Mouse (Mus musculus) hindbrain, postnatal 0 days (tissue): ENCODE results near the gene Cdkl4. TPM values are rescaled to one million over a fixed set of nuclear protein-coding genes. Genes with fewer than 3 reads are reported as not detected.
"Not testable (repeated sequence)": the region's sequence is repeated elsewhere in the genome, so short reads cannot be mapped to it uniquely, and the experiment has no call there.

Experiments used
- ATAC-seq: fragments of 200-750 bp; cut with Nextera tagmentation; 2 replicates; pipeline ENCODE4 v1.8.0; 2017; ENCODE audit warnings: mild to moderate bottlenecking, moderate TSS enrichment, moderate library complexity
- DNase-seq: peaks from one replicate; pipeline ENCODE4 v3.0.0-alpha.2; 2015; ENCODE audit warnings: low spot score
- H3K27ac ChIP-seq: fragments of 300-500 bp; sonication (generic); 2 replicates; pipeline ENCODE4 v1.5.1; 2014; ENCODE audit warnings: mild to moderate bottlenecking
- H3K27me3 ChIP-seq: fragments of 300-500 bp; sonication (generic); 2 replicates; pipeline ENCODE4 v1.6.1; 2014; ENCODE audit warnings: low read length, mixed read lengths; ENCODE audit not compliant: insufficient read depth
- H3K36me3 ChIP-seq: fragments of 300-500 bp; sonication (generic); 2 replicates; pipeline ENCODE4 v1.6.1; 2014; ENCODE audit warnings: low read length, mixed read lengths; ENCODE audit not compliant: insufficient read depth
- H3K4me1 ChIP-seq: fragments of 300-500 bp; sonication (generic); 2 replicates; pipeline ENCODE4 v1.6.1; 2014; ENCODE audit warnings: antibody characterized with exemption, low read length, mixed read lengths; ENCODE audit not compliant: insufficient read depth
- H3K4me2 ChIP-seq: fragments of 300-500 bp; sonication (generic); 2 replicates; pipeline ENCODE4 v1.6.1; 2014; ENCODE audit warnings: low read depth, mild to moderate bottlenecking, low read length, moderate library complexity, mixed read lengths
- H3K4me3 ChIP-seq: fragments of 300-500 bp; sonication (generic); 2 replicates; pipeline ENCODE4 v1.5.1; 2014; ENCODE audit warnings: low read length
- H3K9ac ChIP-seq: fragments of 300-500 bp; sonication (generic); replicated peaks from 2 replicates; pipeline ENCODE4 v1.6.1; 2014; ENCODE audit warnings: mild to moderate bottlenecking, low read length, moderate library complexity, mixed read lengths
- H3K9me3 ChIP-seq: fragments of 300-500 bp; sonication (generic); 2 replicates; pipeline ENCODE4 v1.6.1; 2016; ENCODE audit warnings: low read length, mixed read lengths
- CTCF ChIP-seq: IDR thresholded peaks from 2 replicates; pipeline ENCODE4 v1.5.1; 2016; ENCODE audit warnings: antibody characterized with exemption, control low read depth, low read depth
- WGBS: fragments of 180-500 bp; shearing (Covaris S2); extraction: QIAGEN DNeasy Blood & Tissue Kit; methylation state at CpG from one replicate; pipeline ENCODE4 v1.1.7; 2014; 5-methylcytosine and 5-hydroxymethylcytosine counted together
- polyA plus RNA-seq: library from polyadenylated mRNA; unstranded; fragments of >200 nt; fragmentation: Nextera tagmentation; extraction: Ambion mirVana; gene quantifications from 2 replicates; pipeline ENCODE4 v1.2.1, GENCODE M21; 2015
- total RNA-seq: library from RNA; depleted of rRNA; stranded (reverse); fragments of >200 nt; gene quantifications from 2 replicates; pipeline ENCODE4 v1.2.3, GENCODE M21; 2014

Cdkl4 gene
- total and polyA plus RNA-seq, 2 experiments from 2014 or later = 5.5 to 8.4 TPM

DNA sequence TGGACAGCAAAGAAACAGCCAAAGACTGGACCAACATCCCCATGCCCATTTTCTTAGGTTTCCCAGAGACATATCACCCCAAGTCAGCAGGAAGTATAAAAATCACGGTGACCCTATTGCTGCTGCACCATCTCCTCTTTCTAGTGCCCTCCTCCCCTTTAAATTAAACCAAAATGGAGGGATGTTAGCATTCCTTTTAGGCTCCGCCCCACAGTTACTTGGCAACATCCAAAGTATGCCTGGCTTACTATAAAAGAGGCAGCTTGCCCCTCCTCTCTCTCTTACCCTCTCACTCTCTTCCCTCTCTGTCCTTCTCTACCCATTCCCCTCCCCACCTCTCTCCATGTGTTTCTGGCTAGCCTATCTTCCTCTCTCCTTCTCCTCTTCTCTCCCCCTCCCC, 9.2 kb downstream of the Cdkl4 start:
- no peak for TF ChIP-seq CTCF
- Histone ChIP-seq H3K27ac (no peak overlapping the region), H3K9ac (no peak overlapping the region), H3K9me3 (no peaks in the 10 kb centered on the region), H3K4me3 (no peak overlapping the region), H3K4me2 (no peak overlapping the region), H3K4me1 (no peaks in the 10 kb centered on the region), H3K27me3 (no peaks in the 10 kb centered on the region), H3K36me3 (no peaks in the 10 kb centered on the region)
- 85% methylated on average over 2 of the region's 2 CpGs for WGBS
- no peak for DNase-seq
- ATAC-seq = no peak

GRCm38 (mm10) chr17:80564611-80564924, 13.0 kb downstream of the Cdkl4 start:
- H3K27ac ChIP-seq = no peak overlapping the region
- WGBS = 65% methylated on average over 3 of the region's 3 CpGs
- peak; percentile 63 for TF ChIP-seq CTCF
- H3K36me3 ChIP-seq = no peaks in the 10 kb centered on the region
- peak; percentile 53 for DNase-seq
- H3K4me2 ChIP-seq = no peak overlapping the region
- H3K27me3 ChIP-seq = no peaks in the 10 kb centered on the region
- no peak overlapping the region for H3K9ac ChIP-seq
- H3K4me3 ChIP-seq = no peak overlapping the region
- H3K9me3 ChIP-seq = no peaks in the 10 kb centered on the region
- no peak for ATAC-seq
- H3K4me1 ChIP-seq = no peaks in the 10 kb centered on the region

- 95% methylated on average over 27 of the region's 27 CpGs for WGBS
- not testable (repeated sequence) for H3K27ac ChIP-seq, ATAC-seq, H3K4me1 ChIP-seq, H3K9me3 ChIP-seq, H3K4me3 ChIP-seq, DNase-seq, H3K4me2 ChIP-seq, H3K36me3 ChIP-seq, H3K27me3 ChIP-seq, H3K9ac ChIP-seq
Observed at GRCm38 (mm10) chr17:80563762-80564610, 13.6 kb downstream of the Cdkl4 start.

DNA sequence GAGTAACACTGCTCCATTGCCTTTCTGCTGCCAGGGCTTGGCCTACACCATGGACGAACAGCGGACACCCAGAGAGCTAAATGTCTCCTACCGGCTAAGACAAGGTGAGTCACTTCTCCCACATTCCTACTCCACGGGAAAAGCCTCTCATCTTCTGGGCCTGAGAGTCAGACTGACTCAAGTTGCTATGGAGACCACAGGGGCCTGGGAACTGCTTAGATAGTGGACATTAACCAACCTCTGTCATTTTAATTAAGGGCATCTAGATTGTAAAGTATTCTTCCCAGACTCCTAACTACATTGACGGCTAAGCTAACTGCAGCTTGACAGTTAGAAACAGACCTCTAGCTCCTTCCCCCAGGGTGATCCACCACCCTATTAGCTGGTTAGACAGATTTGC, 14.8 kb downstream of the Cdkl4 start:
- Histone ChIP-seq H3K9ac (no peak overlapping the region), H3K4me1 (no peaks in the 10 kb centered on the region), H3K4me3 (no peak overlapping the region), H3K36me3 (no peaks in the 10 kb centered on the region), H3K4me2 (no peak overlapping the region), H3K9me3 (no peaks in the 10 kb centered on the region), H3K27me3 (no peaks in the 10 kb centered on the region), H3K27ac (no peak overlapping the region)
- 62% methylated on average over 5 of the region's 5 CpGs for WGBS
- ATAC-seq = no peak
- DNase-seq = no peak
- TF ChIP-seq CTCF = no peak

- no peaks in the 10 kb centered on the region for H3K4me1 ChIP-seq
- H3K9me3 ChIP-seq = no peaks in the 10 kb centered on the region
- H3K36me3 ChIP-seq = no peaks in the 10 kb centered on the region
- no peaks in the 10 kb centered on the region for H3K27me3 ChIP-seq
- no peak overlapping the region for H3K4me3 ChIP-seq
- H3K4me2 ChIP-seq = peak overlapping the region; percentile 25; the same call in 1 of the 2 replicates
- ATAC-seq = peak; percentile 55; the same call in 1 of the 2 replicates
- peak; percentile 96 for TF ChIP-seq CTCF
- 22% methylated on average over 12 of the region's 12 CpGs for WGBS
- no peak overlapping the region for H3K9ac ChIP-seq
- H3K27ac ChIP-seq = no peak overlapping the region
- peak; percentile 89 for DNase-seq
Observed at GRCm38 (mm10) chr17:80560669-80561401, 16.8 kb downstream of the Cdkl4 start.

- no peaks in the 10 kb centered on the region for H3K27me3 ChIP-seq
- no peaks in the 10 kb centered on the region for H3K9me3 ChIP-seq
- no peak overlapping the region for H3K27ac ChIP-seq
- WGBS = 87% methylated on average over 4 of the region's 4 CpGs
- H3K4me1 ChIP-seq = no peaks in the 10 kb centered on the region
- no peak for ATAC-seq
- H3K4me2 ChIP-seq = no peak overlapping the region
- TF ChIP-seq CTCF = peak; percentile 17
- no peak for DNase-seq
- no peak overlapping the region for H3K4me3 ChIP-seq
- H3K9ac ChIP-seq = no peak overlapping the region
- H3K36me3 ChIP-seq = no peaks in the 10 kb centered on the region
Observed at GRCm38 (mm10) chr17:80559745-80560144, 17.9 kb downstream of the Cdkl4 start.

DNA sequence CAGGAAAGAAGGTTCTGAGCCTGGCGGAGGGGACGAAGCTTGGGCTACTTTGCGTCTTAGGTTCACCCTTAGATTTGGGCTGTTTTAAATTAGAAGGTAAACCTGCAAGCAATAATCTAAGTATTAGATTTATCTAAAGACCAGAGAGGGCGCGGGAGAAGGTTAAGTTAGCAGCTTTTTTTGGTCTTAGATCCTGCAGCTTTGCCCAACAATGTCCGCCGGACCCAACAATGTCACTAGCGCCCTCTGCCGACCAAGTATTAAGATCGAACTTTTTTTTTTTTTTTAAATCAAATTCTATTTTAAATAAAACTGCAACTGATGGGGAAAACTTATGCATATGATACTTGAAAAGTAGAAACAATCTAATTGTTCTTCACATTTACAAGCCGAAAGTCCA, 18.6 kb downstream of the Cdkl4 start:
- Histone ChIP-seq H3K4me2 (no peak overlapping the region), H3K36me3 (no peaks in the 10 kb centered on the region), H3K9me3 (no peaks in the 10 kb centered on the region), H3K9ac (no peak overlapping the region), H3K27ac (no peak overlapping the region), H3K27me3 (no peaks in the 10 kb centered on the region), H3K4me1 (no peaks in the 10 kb centered on the region), H3K4me3 (no peak overlapping the region)
- WGBS = 42% methylated on average over 11 of the region's 11 CpGs
- no peak for ATAC-seq
- TF ChIP-seq CTCF = peak; percentile 53
- DNase-seq = peak; percentile 62
